Mouse (Mus musculus): ENCODE results near the gene Zdhhc14. TPM values are rescaled to one million over a fixed set of nuclear protein-coding genes. Genes with fewer than 3 reads are reported as not detected.

The Zdhhc14 gene
- polyA plus RNA-seq, 1 experiment from 2014 or later = 2.6 TPM

GRCm38 (mm10) chr17:5688222-5688621 is 195.9 kb downstream of the Zdhhc14 start:
- ATAC-seq (replicated peaks; ENCODE audit: low FRiP score, low TSS enrichment, low read depth) (no peak), DNase-seq (ENCODE audit: low spot score) (no peak)
- 88% methylated on average over 2 of the region's 2 CpGs for WGBS
- Histone ChIP-seq H3K36me3 (ENCODE audit: control insufficient read depth, insufficient read depth, low read length) (no peaks in the 10 kb centered on the region), H3K4me2 (ENCODE audit: low read length) (no peak overlapping the region), H3K9ac (ENCODE audit: low read length) (no peak overlapping the region), H3K4me3 (ENCODE audit: low read depth, low read length) (no peak overlapping the region), H3K4me1 (replicated peaks; ENCODE audit: control insufficient read depth, insufficient read depth, low read length) (peaks cover 3% of the 10 kb centered on the region; the same call in 1 of the 2 replicates), H3K27ac (ENCODE audit: low read depth) (no peak overlapping the region), H3K9me3 (ENCODE audit: control insufficient read depth, low read length) (no peaks in the 10 kb centered on the region), H3K27me3 (replicated peaks; ENCODE audit: control insufficient read depth, insufficient read depth, low read length) (no peaks in the 10 kb centered on the region)

- Histone ChIP-seq H3K9me3 (ENCODE audit: control insufficient read depth, low read length) (no peaks in the 10 kb centered on the region), H3K4me1 (replicated peaks; ENCODE audit: control insufficient read depth, insufficient read depth, low read length) (peaks cover 5% of the 10 kb centered on the region; the same call in 1 of the 2 replicates), H3K4me3 (ENCODE audit: low read depth, low read length) (no peak overlapping the region), H3K4me2 (ENCODE audit: low read length) (no peak overlapping the region), H3K27ac (ENCODE audit: low read depth) (no peak overlapping the region), H3K9ac (ENCODE audit: low read length) (no peak overlapping the region), H3K27me3 (replicated peaks; ENCODE audit: control insufficient read depth, insufficient read depth, low read length) (no peaks in the 10 kb centered on the region), H3K36me3 (ENCODE audit: control insufficient read depth, insufficient read depth, low read length) (no peaks in the 10 kb centered on the region)
- no peak for DNase-seq (ENCODE audit: low spot score)
- no peak for ATAC-seq (replicated peaks; ENCODE audit: low FRiP score, low TSS enrichment, low read depth)
Measured at GRCm38 (mm10) chr17:5688669-5689068, 196.3 kb downstream of the Zdhhc14 start.

GRCm38 (mm10) chr17:5690746-5691535 is 198.6 kb downstream of the Zdhhc14 start:
- no peak for DNase-seq (ENCODE audit: low spot score)

GRCm38 (mm10) chr17:5692661-5693060 is 200.3 kb downstream of the Zdhhc14 start:
- Histone ChIP-seq H3K27me3 (replicated peaks; ENCODE audit: control insufficient read depth, insufficient read depth, low read length) (no peaks in the 10 kb centered on the region), H3K9me3 (ENCODE audit: control insufficient read depth, low read length) (no peaks in the 10 kb centered on the region), H3K4me1 (replicated peaks; ENCODE audit: control insufficient read depth, insufficient read depth, low read length) (peaks cover 5% of the 10 kb centered on the region; the same call in 1 of the 2 replicates), H3K9ac (ENCODE audit: low read length) (no peak overlapping the region), H3K4me2 (ENCODE audit: low read length) (no peak overlapping the region), H3K36me3 (ENCODE audit: control insufficient read depth, insufficient read depth, low read length) (no peaks in the 10 kb centered on the region), H3K27ac (ENCODE audit: low read depth) (no peak overlapping the region), H3K4me3 (ENCODE audit: low read depth, low read length) (no peak overlapping the region)
- 58% methylated on average over 3 of the region's 3 CpGs for WGBS
- DNase-seq (ENCODE audit: low spot score) (no peak), ATAC-seq (replicated peaks; ENCODE audit: low FRiP score, low TSS enrichment, low read depth) (no peak)

More at GRCm38 (mm10) chr17:5690746-5691535, 198.6 kb downstream of the Zdhhc14 start:
- no peak for ATAC-seq (replicated peaks; ENCODE audit: low FRiP score, low TSS enrichment, low read depth)
- no peak overlapping the region for H3K4me3 ChIP-seq (ENCODE audit: low read depth, low read length)
- no peak overlapping the region for H3K4me2 ChIP-seq (ENCODE audit: low read length)
- WGBS = 82% methylated on average over 8 of the region's 8 CpGs
- no peaks in the 10 kb centered on the region for H3K9me3 ChIP-seq (ENCODE audit: control insufficient read depth, low read length)
- no peak overlapping the region for H3K27ac ChIP-seq (ENCODE audit: low read depth)
- H3K27me3 ChIP-seq (replicated peaks; ENCODE audit: control insufficient read depth, insufficient read depth, low read length) = no peaks in the 10 kb centered on the region
- peaks cover 5% of the 10 kb centered on the region; the same call in 1 of the 2 replicates for H3K4me1 ChIP-seq (replicated peaks; ENCODE audit: control insufficient read depth, insufficient read depth, low read length)
- no peaks in the 10 kb centered on the region for H3K36me3 ChIP-seq (ENCODE audit: control insufficient read depth, insufficient read depth, low read length)
- no peak overlapping the region for H3K9ac ChIP-seq (ENCODE audit: low read length)

- WGBS = 59% methylated on average over 7 of the region's 7 CpGs
- no peak for ATAC-seq (replicated peaks; ENCODE audit: low FRiP score, low TSS enrichment, low read depth)
- H3K4me3 ChIP-seq (ENCODE audit: low read depth, low read length) = no peak overlapping the region
- H3K9me3 ChIP-seq (ENCODE audit: control insufficient read depth, low read length) = no peaks in the 10 kb centered on the region
- H3K4me2 ChIP-seq (ENCODE audit: low read length) = no peak overlapping the region
- peaks cover 8% of the 10 kb centered on the region for H3K4me1 ChIP-seq (replicated peaks; ENCODE audit: control insufficient read depth, insufficient read depth, low read length)
- no peak overlapping the region; the same call in 1 of the 2 replicates for H3K27ac ChIP-seq (ENCODE audit: low read depth)
- DNase-seq (ENCODE audit: low spot score) = no peak
- no peaks in the 10 kb centered on the region for H3K27me3 ChIP-seq (replicated peaks; ENCODE audit: control insufficient read depth, insufficient read depth, low read length)
- no peak overlapping the region for H3K9ac ChIP-seq (ENCODE audit: low read length)
- H3K36me3 ChIP-seq (ENCODE audit: control insufficient read depth, insufficient read depth, low read length) = no peaks in the 10 kb centered on the region
Measured at GRCm38 (mm10) chr17:5693256-5693655, 200.9 kb downstream of the Zdhhc14 start.

- no peak overlapping the region for H3K4me3 ChIP-seq (ENCODE audit: low read depth, low read length)
- H3K27me3 ChIP-seq (replicated peaks; ENCODE audit: control insufficient read depth, insufficient read depth, low read length) = no peaks in the 10 kb centered on the region
- H3K9ac ChIP-seq (ENCODE audit: low read length) = no peak overlapping the region
- peaks cover 5% of the 10 kb centered on the region for H3K4me1 ChIP-seq (replicated peaks; ENCODE audit: control insufficient read depth, insufficient read depth, low read length)
- no peaks in the 10 kb centered on the region for H3K9me3 ChIP-seq (ENCODE audit: control insufficient read depth, low read length)
- DNase-seq (ENCODE audit: low spot score) (no peak), ATAC-seq (replicated peaks; ENCODE audit: low FRiP score, low TSS enrichment, low read depth) (no peak)
- no peak overlapping the region for H3K27ac ChIP-seq (ENCODE audit: low read depth)
- no peaks in the 10 kb centered on the region for H3K36me3 ChIP-seq (ENCODE audit: control insufficient read depth, insufficient read depth, low read length)
- no peak overlapping the region for H3K4me2 ChIP-seq (ENCODE audit: low read length)
- WGBS = 41% methylated on average over 7 of the region's 7 CpGs
Measured at GRCm38 (mm10) chr17:5698447-5699096, 206.2 kb downstream of the Zdhhc14 start.

- 49% methylated on average over 7 of the region's 7 CpGs for WGBS
- Histone ChIP-seq H3K27me3 (replicated peaks; ENCODE audit: control insufficient read depth, insufficient read depth, low read length) (no peaks in the 10 kb centered on the region), H3K4me2 (ENCODE audit: low read length) (no peak overlapping the region), H3K9me3 (ENCODE audit: control insufficient read depth, low read length) (no peaks in the 10 kb centered on the region), H3K4me3 (ENCODE audit: low read depth, low read length) (no peak overlapping the region), H3K27ac (ENCODE audit: low read depth) (no peak overlapping the region), H3K9ac (ENCODE audit: low read length) (no peak overlapping the region), H3K36me3 (ENCODE audit: control insufficient read depth, insufficient read depth, low read length) (no peaks in the 10 kb centered on the region), H3K4me1 (replicated peaks; ENCODE audit: control insufficient read depth, insufficient read depth, low read length) (0 out of 2 replicates have a peak, but pooled peaks cover 6% of the 10 kb centered on the region)
- DNase-seq (ENCODE audit: low spot score) = no peak
- no peak for ATAC-seq (replicated peaks; ENCODE audit: low FRiP score, low TSS enrichment, low read depth)
Measured at GRCm38 (mm10) chr17:5710320-5711104, 218.2 kb downstream of the Zdhhc14 start.

GRCm38 (mm10) chr17:5711861-5712260 is 219.5 kb downstream of the Zdhhc14 start:
- Histone ChIP-seq H3K4me1 (replicated peaks; ENCODE audit: control insufficient read depth, insufficient read depth, low read length) (0 out of 2 replicates have a peak, but pooled peaks cover 6% of the 10 kb centered on the region), H3K27ac (ENCODE audit: low read depth) (no peak overlapping the region), H3K4me3 (ENCODE audit: low read depth, low read length) (no peak overlapping the region), H3K4me2 (ENCODE audit: low read length) (no peak overlapping the region), H3K36me3 (ENCODE audit: control insufficient read depth, insufficient read depth, low read length) (no peaks in the 10 kb centered on the region), H3K9me3 (ENCODE audit: control insufficient read depth, low read length) (no peaks in the 10 kb centered on the region), H3K27me3 (replicated peaks; ENCODE audit: control insufficient read depth, insufficient read depth, low read length) (no peaks in the 10 kb centered on the region), H3K9ac (ENCODE audit: low read length) (no peak overlapping the region)
- no peak for DNase-seq (ENCODE audit: low spot score)
- no peak for ATAC-seq (replicated peaks; ENCODE audit: low FRiP score, low TSS enrichment, low read depth)
- WGBS = 68% methylated on average over 5 of the region's 5 CpGs
